14 mouse cellular contexts compared by ENCODE assay signal in the genomic region with DNA sequence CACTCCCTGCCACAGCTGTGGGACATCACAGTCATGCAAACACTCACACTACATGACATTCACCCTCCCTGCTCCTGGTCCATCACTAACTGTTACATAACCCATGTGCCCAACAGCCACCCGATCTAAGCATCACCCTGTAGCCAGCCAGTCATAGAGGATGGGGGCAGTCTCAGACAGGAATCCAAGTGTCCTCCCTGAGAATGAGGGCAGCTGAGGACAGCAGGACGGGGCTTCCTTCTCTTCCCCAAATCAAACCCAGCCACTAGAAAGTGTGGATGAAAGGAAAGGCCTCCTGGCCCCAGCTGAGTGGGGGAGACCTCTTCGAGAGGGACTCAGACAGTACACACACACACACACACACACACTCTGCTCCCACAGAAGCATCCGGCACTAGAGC. TPM values are rescaled to one million over a fixed set of nuclear protein-coding genes. Genes with fewer than 3 reads are reported as not detected.
DNase-seq lines count a peak whose midpoint lies in the region; ATAC-seq and TF ChIP-seq lines count a peak whose summit lies in the region.
"Had no signal": no experiment of that assay in that cellular context is flagged by ENCODE, and none has a peak within 500 bp of the region (broad histone marks: within the 10 kb centered on the region; RNA-seq: fewer than 3 reads in every experiment).

No protein-coding gene starts in this region.

- peaks cover 7% of the 10 kb centered on the region; the same call in 1 of the 2 replicates for H3K36me3 ChIP-seq in kidney, embryonic 14.5 days (ENCODE audit: control insufficient read depth, insufficient read depth, low read length)
- H3K36me3 ChIP-seq in lung, postnatal 0 days (ENCODE audit: insufficient read depth, low read length): no peaks in the 10 kb centered on the region

- intact Hi-C loops in heart, postnatal 36 days (cut with DNase I): no loop called here

- H3K4me3 ChIP-seq in kidney, embryonic 14.5 days (ENCODE audit: low read length): no peak overlapping the region
- H3K4me3 ChIP-seq in lung, postnatal 0 days (ENCODE audit: low read depth, low read length): 0 out of 2 replicates have a peak overlapping the region, but pooled peaks have one; percentile 3

- no peak for ATAC-seq in kidney, embryonic 14.5 days (ENCODE audit: low FRiP score, low TSS enrichment)
- peak; percentile 45 for ATAC-seq in lung, postnatal 0 days
- no peak for ATAC-seq in inflammation-experienced regulatory T-cells, adult 6 months
- ATAC-seq: forebrain, postnatal 0 days; hindbrain, postnatal 0 days had no signal

- TF ChIP-seq CTCF in lung, postnatal 0 days (IDR thresholded peaks at IDR 0.05): no peak

- no peak overlapping the region for H3K4me2 ChIP-seq in kidney, embryonic 14.5 days (replicated peaks; ENCODE audit: low read depth, low read length)
- H3K4me2 ChIP-seq in lung, postnatal 0 days (replicated peaks; ENCODE audit: low read depth, low read length): peak overlapping the region; percentile 49; the same call in 1 of the 2 replicates

- TF ChIP-seq EP300 in lung, postnatal 0 days (IDR thresholded peaks at IDR 0.05): peak; percentile 4; the same call in 1 of the 2 replicates

- H3K27me3 ChIP-seq in kidney, embryonic 14.5 days (ENCODE audit: control insufficient read depth, insufficient read depth, low read length): no peaks in the 10 kb centered on the region
- no peaks in the 10 kb centered on the region for H3K27me3 ChIP-seq in lung, postnatal 0 days (replicated peaks; ENCODE audit: insufficient read depth, low read length)

- no peaks in the 10 kb centered on the region for H3K9me3 ChIP-seq in kidney, embryonic 14.5 days (ENCODE audit: control insufficient read depth, low read length)
- no peaks in the 10 kb centered on the region for H3K9me3 ChIP-seq in lung, postnatal 0 days (ENCODE audit: low read length)

- H3K27ac ChIP-seq in kidney, embryonic 14.5 days (ENCODE audit: low read depth, low read length): no peak overlapping the region
- 0 out of 2 replicates have a peak overlapping the region, but pooled peaks have one; percentile 47 for H3K27ac ChIP-seq in lung, postnatal 0 days (ENCODE audit: low read length)
- H3K27ac ChIP-seq: hindbrain, postnatal 0 days; macrophage had no signal

- peaks cover 66% of the 10 kb centered on the region for H3K4me1 ChIP-seq in kidney, embryonic 14.5 days (ENCODE audit: control insufficient read depth, insufficient read depth, low read length)
- peaks cover 48% of the 10 kb centered on the region for H3K4me1 ChIP-seq in lung, postnatal 0 days (ENCODE audit: insufficient read depth, low read depth, low read length)

- DNase-seq in heart, adult 11 months: peak; percentile 95
- DNase-seq in heart, postnatal 36 days: no peak
- peak; percentile 11 for DNase-seq in kidney, adult 11 months
- peak; percentile 45 for DNase-seq in brain, adult 2 months (ENCODE audit: low read depth, low spot score)
- DNase-seq in lung, postnatal 0 days (ENCODE audit: low spot score): peak; percentile 80
- no peak for DNase-seq in right cerebral cortex, postnatal 10 days (ENCODE audit: low spot score in 2 of 2)
- DNase-seq: cerebellum, adult 8-10 months; forebrain, postnatal 0 days; gastrocnemius, postnatal 25 days; liver had no signal

- H3K9ac ChIP-seq in kidney, embryonic 14.5 days (ENCODE audit: low read depth, low read length): no peak overlapping the region
- no peak overlapping the region for H3K9ac ChIP-seq in lung, postnatal 0 days (replicated peaks; ENCODE audit: low read depth)
- H3K9ac ChIP-seq: forebrain, postnatal 0 days had no signal

- WGBS in kidney, embryonic 14.5 days: 57% methylated on average over 4 of the region's 4 CpGs
- 34% methylated on average over 4 of the region's 4 CpGs for WGBS in lung, postnatal 0 days

RNA-seq across cellular contexts. Expression of gene Tmem184b, which starts 8.5 kb away (rescaled TPM):
- 10 to 100 TPM; 37.0 to 43.0 TPM for total RNA-seq in heart, postnatal 36 days (2021)
- polyA plus RNA-seq in kidney, embryonic 14.5 days (2014; fragmentation: Nextera tagmentation; extraction: Ambion mirVana): 45.8 and 63.1 TPM in 2 replicates
- polyA plus RNA-seq in lung, postnatal 0 days (2015; fragmentation: Nextera tagmentation; extraction: Ambion mirVana): 55.3 and 56.7 TPM in 2 replicates
- polyA plus RNA-seq in inflammation-experienced regulatory T-cells, adult 6 months (2017; shearing (Covaris generic)): 10 to 100 TPM in 1 of 3 experiments, 1 to 10 TPM in 2; 8.2 to 12.8 (median 9.2) TPM

RNA-seq across cellular contexts. Expression of gene Maff, which starts 48.4 kb away (rescaled TPM):
- total RNA-seq in heart, postnatal 36 days (2021): 10 to 100 TPM in 1 of 2 experiments, 1 to 10 TPM in 1; 9.0 to 10.5 TPM
- polyA plus RNA-seq in kidney, embryonic 14.5 days (2014; fragmentation: Nextera tagmentation; extraction: Ambion mirVana): 3.4 and 3.6 TPM in 2 replicates
- polyA plus RNA-seq in lung, postnatal 0 days (2015; fragmentation: Nextera tagmentation; extraction: Ambion mirVana): 10.6 and 10.8 TPM in 2 replicates
- polyA plus RNA-seq in inflammation-experienced regulatory T-cells, adult 6 months (2017; shearing (Covaris generic)): 1 to 10 TPM in 2 of 3 experiments, under 1 TPM in 1; 0.84 to 5.5 (median 1.5) TPM

Comparison
In these comparisons a context has a peak if more than half of its experiments do, and no peak if none do; other contexts are left out.
1. DNase-seq: peak in heart, adult 11 months (single experiment), kidney, adult 11 months (single experiment), brain, adult 2 months (single experiment) and lung, postnatal 0 days (single experiment); none in heart, postnatal 36 days (0 of 2) and right cerebral cortex, postnatal 10 days (0 of 2).